Mouse (Mus musculus): ENCODE data around the gene AU018091. TPM values are rescaled to one million over a fixed set of nuclear protein-coding genes. Genes with fewer than 3 reads are reported as not detected.

The AU018091 gene
- total and polyA plus RNA-seq, 2 experiments from 2014 or later, result not detected

GRCm38 (mm10) chr7:3168296-3168695 is 707 bp downstream of the AU018091 start:
- H3K4me3 ChIP-seq (ENCODE audit: low read length), result no peak overlapping the region
- WGBS, result 88% methylated on average over 1 of the region's 1 CpGs

GRCm38 (mm10) chr7:3166270-3166669 is 2.7 kb downstream of the AU018091 start:
- Histone ChIP-seq H3K9ac (replicated peaks; ENCODE audit: low read length) (no peak overlapping the region), H3K4me3 (ENCODE audit: low read length) (no peak overlapping the region), H3K36me3 (ENCODE audit: insufficient read depth, low read length) (no peaks in the 10 kb centered on the region), H3K27me3 (ENCODE audit: insufficient read depth, low read length) (no peaks in the 10 kb centered on the region), H3K4me1 (ENCODE audit: insufficient read depth, low read length) (no peaks in the 10 kb centered on the region), H3K27ac (no peak overlapping the region), H3K4me2 (ENCODE audit: low read depth, low read length) (no peak overlapping the region), H3K9me3 (ENCODE audit: low read length) (no peaks in the 10 kb centered on the region; the same call in 1 of the 2 replicates)
- 91% methylated on average over 4 of the region's 4 CpGs for WGBS
- ATAC-seq, result no peak
- TF ChIP-seq CTCF (IDR thresholded peaks at IDR 0.05; ENCODE audit: low read depth), result no peak
- DNase-seq (ENCODE audit: low spot score), result no peak

More at GRCm38 (mm10) chr7:3168296-3168695, 707 bp downstream of the AU018091 start:
- H3K4me1 ChIP-seq (ENCODE audit: insufficient read depth, low read length), result no peaks in the 10 kb centered on the region
- H3K27me3 ChIP-seq (ENCODE audit: insufficient read depth, low read length), result no peaks in the 10 kb centered on the region
- no peak overlapping the region for H3K9ac ChIP-seq (replicated peaks; ENCODE audit: low read length)
- TF ChIP-seq CTCF (IDR thresholded peaks at IDR 0.05; ENCODE audit: low read depth), result no peak
- H3K36me3 ChIP-seq (ENCODE audit: insufficient read depth, low read length), result no peaks in the 10 kb centered on the region
- H3K27ac ChIP-seq, result no peak overlapping the region
- H3K9me3 ChIP-seq (ENCODE audit: low read length), result no peaks in the 10 kb centered on the region; the same call in 1 of the 2 replicates
- ATAC-seq, result no peak
- H3K4me2 ChIP-seq (ENCODE audit: low read depth, low read length), result no peak overlapping the region
- DNase-seq (ENCODE audit: low spot score), result no peak

GRCm38 (mm10) chr7:3164991-3165390 is 4.0 kb downstream of the AU018091 start:
- no peak for ATAC-seq
- Histone ChIP-seq H3K4me1 (ENCODE audit: insufficient read depth, low read length) (no peaks in the 10 kb centered on the region), H3K9ac (replicated peaks; ENCODE audit: low read length) (no peak overlapping the region), H3K9me3 (ENCODE audit: low read length) (no peaks in the 10 kb centered on the region), H3K4me2 (ENCODE audit: low read depth, low read length) (no peak overlapping the region), H3K36me3 (ENCODE audit: insufficient read depth, low read length) (no peaks in the 10 kb centered on the region), H3K4me3 (ENCODE audit: low read length) (no peak overlapping the region), H3K27ac (no peak overlapping the region), H3K27me3 (ENCODE audit: insufficient read depth, low read length) (no peaks in the 10 kb centered on the region)
- TF ChIP-seq CTCF (IDR thresholded peaks at IDR 0.05; ENCODE audit: low read depth), result no peak
- no peak for DNase-seq (ENCODE audit: low spot score)

GRCm38 (mm10) chr7:3164381-3164780 is 4.6 kb downstream of the AU018091 start:
- ATAC-seq, result no peak
- Histone ChIP-seq H3K27ac (no peak overlapping the region), H3K4me1 (ENCODE audit: insufficient read depth, low read length) (no peaks in the 10 kb centered on the region), H3K9ac (replicated peaks; ENCODE audit: low read length) (no peak overlapping the region), H3K4me3 (ENCODE audit: low read length) (no peak overlapping the region), H3K27me3 (ENCODE audit: insufficient read depth, low read length) (no peaks in the 10 kb centered on the region), H3K4me2 (ENCODE audit: low read depth, low read length) (no peak overlapping the region), H3K9me3 (ENCODE audit: low read length) (no peaks in the 10 kb centered on the region), H3K36me3 (ENCODE audit: insufficient read depth, low read length) (no peaks in the 10 kb centered on the region)
- 78% methylated on average over 6 of the region's 6 CpGs for WGBS
- no peak for TF ChIP-seq CTCF (IDR thresholded peaks at IDR 0.05; ENCODE audit: low read depth)
- no peak for DNase-seq (ENCODE audit: low spot score)

- ATAC-seq (no peak), DNase-seq (ENCODE audit: low spot score) (no peak)
- Histone ChIP-seq H3K4me3 (ENCODE audit: low read length) (no peak overlapping the region), H3K27me3 (ENCODE audit: insufficient read depth, low read length) (no peaks in the 10 kb centered on the region), H3K4me1 (ENCODE audit: insufficient read depth, low read length) (no peaks in the 10 kb centered on the region), H3K36me3 (ENCODE audit: insufficient read depth, low read length) (no peaks in the 10 kb centered on the region), H3K9ac (replicated peaks; ENCODE audit: low read length) (no peak overlapping the region), H3K4me2 (ENCODE audit: low read depth, low read length) (no peak overlapping the region), H3K9me3 (ENCODE audit: low read length) (peaks cover 4% of the 10 kb centered on the region; the same call in 1 of the 2 replicates), H3K27ac (no peak overlapping the region)
- WGBS, result 84% methylated on average over 1 of the region's 1 CpGs
- TF ChIP-seq CTCF (IDR thresholded peaks at IDR 0.05; ENCODE audit: low read depth), result no peak
These were observed 18.6 kb downstream of the AU018091 start for GRCm38 (mm10) chr7:3150376-3150775.

- no peak for TF ChIP-seq CTCF (IDR thresholded peaks at IDR 0.05; ENCODE audit: low read depth)
- Histone ChIP-seq H3K4me3 (ENCODE audit: low read length) (no peak overlapping the region), H3K9me3 (ENCODE audit: low read length) (peaks cover 11% of the 10 kb centered on the region; the same call in 1 of the 2 replicates), H3K4me2 (ENCODE audit: low read depth, low read length) (no peak overlapping the region), H3K4me1 (ENCODE audit: insufficient read depth, low read length) (no peaks in the 10 kb centered on the region), H3K9ac (replicated peaks; ENCODE audit: low read length) (no peak overlapping the region), H3K36me3 (ENCODE audit: insufficient read depth, low read length) (no peaks in the 10 kb centered on the region), H3K27me3 (ENCODE audit: insufficient read depth, low read length) (no peaks in the 10 kb centered on the region), H3K27ac (no peak overlapping the region)
- ATAC-seq, result no peak
- no peak for DNase-seq (ENCODE audit: low spot score)
These were observed 22.9 kb downstream of the AU018091 start for GRCm38 (mm10) chr7:3146072-3146471.

GRCm38 (mm10) chr7:3143329-3143728 is 25.7 kb downstream of the AU018091 start:
- H3K9ac ChIP-seq (replicated peaks; ENCODE audit: low read length), result no peak overlapping the region
- no peaks in the 10 kb centered on the region for H3K36me3 ChIP-seq (ENCODE audit: insufficient read depth, low read length)
- no peaks in the 10 kb centered on the region for H3K27me3 ChIP-seq (ENCODE audit: insufficient read depth, low read length)
- H3K4me2 ChIP-seq (ENCODE audit: low read depth, low read length), result no peak overlapping the region
- H3K4me3 ChIP-seq (ENCODE audit: low read length), result no peak overlapping the region
- TF ChIP-seq CTCF (IDR thresholded peaks at IDR 0.05; ENCODE audit: low read depth), result no peak
- H3K27ac ChIP-seq, result no peak overlapping the region
- WGBS, result 19% methylated on average over 1 of the region's 1 CpGs
- H3K4me1 ChIP-seq (ENCODE audit: insufficient read depth, low read length), result no peaks in the 10 kb centered on the region
- DNase-seq (ENCODE audit: low spot score) (no peak), ATAC-seq (no peak)
- peaks cover 12% of the 10 kb centered on the region; the same call in 1 of the 2 replicates for H3K9me3 ChIP-seq (ENCODE audit: low read length)

All from hindbrain, postnatal 0 days (tissue).